Mouse (Mus musculus) adrenal gland, postnatal 14 days (tissue): ENCODE results near the gene Haghl. TPM values are rescaled to one million over a fixed set of nuclear protein-coding genes. Genes with fewer than 3 reads are reported as not detected.
"Not testable (repeated sequence)": the region's sequence is repeated elsewhere in the genome, so short reads cannot be mapped to it uniquely, and the experiment has no call there.

Source experiments
- DNase-seq: peaks from one replicate; pipeline ENCODE4 v3.0.0; 2021; ENCODE audit warnings: mixed read lengths
- total RNA-seq: library from RNA; stranded (reverse); gene quantifications from 2 replicates; pipeline ENCODE4 v1.2.3, GENCODE M21; 2021

Gene Haghl
- total RNA-seq, 1 experiment from 2014 or later, result 21.8 TPM

DNA sequence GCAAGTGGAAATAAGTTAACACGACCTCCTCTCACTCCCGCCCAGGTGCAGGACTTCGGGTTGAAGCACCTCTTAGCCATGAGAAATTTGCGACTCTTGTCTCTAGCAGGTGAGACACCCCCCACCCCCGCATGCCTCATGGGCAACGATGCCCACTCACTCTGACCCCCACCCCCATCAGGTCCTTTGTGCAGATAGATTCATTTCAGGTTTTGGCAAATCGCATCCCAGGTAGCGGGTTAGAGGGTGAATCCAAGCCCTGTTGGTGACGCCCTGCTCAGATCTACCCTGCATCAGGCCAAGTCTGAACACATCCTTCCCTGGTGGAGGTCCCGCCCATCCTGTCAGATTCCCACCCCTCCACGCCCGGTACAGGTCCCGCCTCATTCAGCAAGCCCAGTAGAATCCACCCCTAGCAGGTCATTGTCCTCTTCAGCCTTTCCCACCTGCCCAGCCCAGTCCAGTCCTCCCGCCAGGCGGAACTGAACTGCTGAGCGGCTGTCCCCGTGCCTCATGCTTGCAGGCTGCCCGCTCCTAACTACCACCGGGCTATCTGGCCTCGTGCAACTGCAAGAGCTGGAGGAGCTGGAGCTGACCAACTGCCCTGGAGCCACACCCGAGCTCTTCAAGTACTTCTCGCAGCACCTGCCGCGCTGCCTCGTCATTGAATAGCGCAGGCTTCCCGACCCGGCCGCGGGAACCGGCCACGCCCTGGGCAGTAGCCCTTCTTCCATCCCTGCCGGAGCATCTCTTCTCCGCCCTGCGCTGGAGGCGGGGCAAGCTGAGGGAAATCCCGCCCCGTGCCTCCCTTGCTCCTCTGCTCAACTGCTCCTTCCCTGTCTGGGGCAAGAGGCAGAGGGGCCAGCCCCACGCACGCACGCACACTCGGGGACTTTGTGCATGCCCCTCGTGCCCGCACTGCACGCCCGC lies 33.6 kb upstream of the Haghl start:
- DNase-seq, result no peak

DNA sequence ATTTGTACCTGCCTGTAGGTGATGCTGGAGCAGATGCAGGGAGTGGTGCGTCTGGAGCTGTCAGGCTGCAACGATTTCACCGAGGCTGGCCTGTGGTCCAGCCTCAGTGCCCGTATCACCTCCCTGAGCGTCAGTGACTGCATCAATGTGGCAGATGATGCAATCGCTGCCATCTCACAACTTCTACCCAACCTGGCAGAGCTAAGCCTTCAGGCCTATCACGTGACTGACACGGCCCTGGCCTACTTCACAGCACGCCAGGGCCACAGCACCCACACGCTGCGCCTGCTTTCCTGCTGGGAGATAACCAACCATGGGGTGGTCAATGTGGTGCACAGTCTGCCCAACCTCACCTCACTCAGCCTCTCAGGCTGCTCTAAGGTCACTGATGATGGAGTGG lies 32.2 kb upstream of the Haghl start:
- peak; percentile 56 for DNase-seq

GRCm38 (mm10) chr17:25813471-25813870 lies 28.0 kb upstream of the Haghl start:
- DNase-seq, result peak; percentile 95

DNA sequence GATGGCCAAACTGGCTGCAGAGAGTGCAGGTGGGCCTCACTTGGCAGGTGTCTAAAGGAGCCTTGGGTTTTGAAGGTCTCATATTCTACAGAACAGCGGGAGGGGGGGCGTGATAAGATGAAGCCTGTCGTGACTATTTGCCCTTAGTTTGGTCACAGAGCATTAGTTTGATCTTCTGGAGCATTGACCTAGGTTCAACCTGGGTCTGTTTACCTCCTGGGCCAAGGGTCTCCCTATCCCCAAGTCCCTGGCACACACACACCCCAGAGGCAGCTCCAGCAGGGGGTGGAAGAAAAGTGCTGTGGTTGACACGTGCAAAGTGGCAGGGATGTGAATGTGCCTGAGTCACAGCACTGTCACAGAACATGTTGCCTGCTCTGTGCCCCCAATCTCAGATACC lies 25.4 kb upstream of the Haghl start:
- no peak for DNase-seq

DNA sequence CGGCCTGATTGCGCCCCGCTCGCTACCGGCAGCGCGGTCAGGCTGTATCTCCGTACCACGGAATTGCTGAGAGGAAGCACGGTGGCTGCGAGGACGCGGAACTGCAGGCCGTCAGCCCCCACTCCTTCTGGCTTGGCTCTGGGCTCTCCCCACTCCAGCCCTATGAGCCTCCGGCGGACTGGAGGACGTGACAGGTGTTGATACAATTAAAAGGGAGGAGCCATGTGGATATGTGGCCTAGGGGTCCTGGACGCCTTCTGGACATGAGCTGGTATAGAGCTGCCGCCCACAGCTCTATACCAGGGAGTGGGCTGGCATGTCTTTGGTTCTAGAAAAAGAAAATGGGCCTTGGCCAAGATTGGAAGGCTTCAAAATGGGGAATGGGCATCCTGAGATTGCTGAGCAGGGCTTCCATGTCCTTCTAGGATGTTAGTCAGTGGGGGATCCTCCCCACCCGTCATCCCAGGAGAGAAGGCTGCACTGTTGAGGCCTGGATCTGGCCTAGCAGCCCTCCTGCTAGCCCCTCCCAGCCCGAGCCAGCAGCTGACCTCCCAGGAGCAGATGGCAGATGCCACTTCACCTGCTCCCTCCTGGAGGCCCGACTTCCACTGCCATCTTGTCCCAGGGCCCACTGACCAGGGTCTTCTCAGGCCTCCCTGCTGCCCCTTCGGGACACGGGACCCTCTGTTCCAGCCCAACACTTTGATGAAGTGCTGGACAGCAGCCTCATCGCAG lies 24.3 kb upstream of the Haghl start:
- no peak for DNase-seq

- DNase-seq, result peak; percentile 92
Measured at GRCm38 (mm10) chr17:25808789-25809605, 23.5 kb upstream of the Haghl start, which contains the start of gene Fbxl16. Gene Fbxl16 (plus strand): TSS chr17:25809085.

GRCm38 (mm10) chr17:25808028-25808427 lies 22.6 kb upstream of the Haghl start:
- DNase-seq, result no peak

DNA sequence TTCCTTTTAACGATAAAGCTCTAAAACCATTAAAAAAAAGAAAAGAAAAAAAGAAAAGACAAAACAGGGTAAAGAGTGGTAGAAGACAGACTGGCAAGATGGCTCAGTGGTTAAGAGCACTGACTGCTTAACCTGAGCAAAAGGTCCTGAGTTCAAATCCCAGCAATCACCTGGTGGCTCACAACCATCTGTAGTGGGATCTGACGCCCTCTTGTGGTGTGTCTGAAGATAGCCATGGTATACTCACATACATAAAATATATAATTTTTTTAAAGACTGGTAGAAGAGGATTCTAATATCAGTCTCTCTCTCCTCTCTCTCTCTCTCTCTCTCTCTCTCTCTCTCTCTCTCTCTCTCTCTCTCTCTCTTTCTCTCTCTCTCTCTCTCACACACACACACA lies 22.0 kb upstream of the Haghl start:
- DNase-seq, result not testable (repeated sequence)

- DNase-seq, result peak; percentile 67
Measured at GRCm38 (mm10) chr17:25806507-25806906, 21.0 kb upstream of the Haghl start.

GRCm38 (mm10) chr17:25802825-25803517 lies 17.5 kb upstream of the Haghl start:
- peak; percentile 92 for DNase-seq

DNA sequence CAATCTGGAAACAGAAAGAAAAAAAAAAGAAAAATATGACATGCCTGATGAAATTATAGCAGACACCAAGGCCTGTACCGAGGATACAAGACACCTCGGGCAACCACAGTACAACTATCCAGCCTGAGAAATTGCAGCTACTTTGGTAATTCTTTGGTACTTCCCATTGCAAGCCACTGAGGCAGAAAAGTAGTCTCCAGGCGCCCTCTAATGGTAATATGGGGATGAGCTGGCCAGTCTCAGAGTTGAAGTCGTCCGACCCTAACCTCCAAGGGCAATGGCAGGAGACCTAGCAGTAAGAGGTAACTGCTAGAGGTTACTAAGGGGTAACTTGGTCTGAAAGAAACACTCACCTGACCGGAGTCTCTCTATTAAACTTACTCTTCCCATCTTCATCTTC lies 15.6 kb upstream of the Haghl start:
- peak; percentile 76 for DNase-seq

DNA sequence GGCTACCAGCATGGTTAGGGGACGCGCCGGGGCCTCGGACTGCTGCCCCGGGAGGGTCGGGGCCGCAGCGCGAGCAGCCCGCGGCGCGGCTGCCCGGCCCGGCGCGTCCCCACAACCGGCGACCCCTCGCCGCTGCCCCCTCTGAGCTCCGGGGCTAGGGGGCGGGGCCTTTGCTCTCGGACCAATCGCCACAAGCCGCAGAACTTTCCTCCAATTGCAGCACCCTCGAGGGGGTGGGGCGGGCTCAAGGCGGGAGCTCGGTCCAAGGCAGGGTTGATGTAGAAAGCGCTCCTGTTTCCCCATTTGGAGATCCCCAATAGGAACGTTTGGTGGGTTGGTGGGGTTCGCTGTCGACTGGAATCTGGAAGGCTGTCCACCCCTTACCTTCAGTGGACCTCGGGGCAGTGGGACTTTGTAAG lies 11.5 kb upstream of the Haghl start, which contains the start of gene Metrn:
Gene Metrn (minus strand): TSS at position 186 of the 419 bp plus-strand sequence.
- DNase-seq, result peak; percentile 95

DNA sequence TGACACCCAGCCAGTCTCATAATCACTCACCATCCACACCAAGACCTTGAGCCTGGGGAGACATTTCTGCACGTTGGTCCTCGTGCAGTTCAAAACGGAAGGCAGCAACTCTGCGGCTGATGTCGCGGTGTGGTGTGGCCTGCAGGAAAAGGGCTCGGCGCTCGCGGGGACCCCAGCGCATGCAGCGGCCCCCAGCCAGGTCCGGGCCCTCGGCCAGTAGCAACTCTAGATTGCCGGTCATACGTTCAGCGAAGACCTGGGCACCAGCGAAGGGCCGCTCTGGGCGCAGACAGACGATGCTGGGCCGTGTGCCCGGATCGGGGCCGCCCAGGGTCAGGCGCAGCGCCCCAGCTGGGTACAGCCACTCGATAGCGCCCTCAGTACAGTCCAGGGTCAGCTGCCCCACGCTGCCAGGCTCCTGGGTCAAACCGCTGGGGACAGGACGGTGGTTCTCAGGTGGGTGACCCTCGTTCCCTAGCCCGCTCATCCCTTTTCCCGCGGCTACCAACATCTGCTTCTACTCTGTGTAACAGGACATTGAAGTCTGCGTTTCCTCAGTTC lies 10.8 kb upstream of the Haghl start:
- peak; percentile 51 for DNase-seq

- DNase-seq, result peak; percentile 70
Measured at GRCm38 (mm10) chr17:25795609-25796092, 10.2 kb upstream of the Haghl start, which contains the start of gene AC134908.4. Gene AC134908.4 (minus strand): TSS chr17:25795659.

DNA sequence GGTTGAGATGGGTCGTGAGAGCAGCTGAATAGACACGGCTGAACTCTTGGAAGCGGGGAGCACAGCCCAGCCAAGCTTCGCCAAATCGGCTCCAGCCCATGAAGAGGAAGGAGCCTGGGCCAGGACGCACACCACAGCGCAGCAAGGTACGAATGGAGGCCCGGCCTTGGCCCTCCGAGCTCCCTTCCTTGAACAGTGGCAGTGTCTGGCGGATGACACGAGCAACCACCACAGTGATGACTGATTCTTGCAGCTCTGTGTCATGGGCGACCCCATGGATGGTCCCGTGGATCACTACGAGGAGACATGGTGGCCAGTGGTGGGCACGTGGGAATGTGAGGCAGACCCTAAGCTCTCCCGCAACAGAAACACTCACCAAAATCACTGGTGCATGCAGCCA lies 9.5 kb upstream of the Haghl start:
- no peak for DNase-seq

DNA sequence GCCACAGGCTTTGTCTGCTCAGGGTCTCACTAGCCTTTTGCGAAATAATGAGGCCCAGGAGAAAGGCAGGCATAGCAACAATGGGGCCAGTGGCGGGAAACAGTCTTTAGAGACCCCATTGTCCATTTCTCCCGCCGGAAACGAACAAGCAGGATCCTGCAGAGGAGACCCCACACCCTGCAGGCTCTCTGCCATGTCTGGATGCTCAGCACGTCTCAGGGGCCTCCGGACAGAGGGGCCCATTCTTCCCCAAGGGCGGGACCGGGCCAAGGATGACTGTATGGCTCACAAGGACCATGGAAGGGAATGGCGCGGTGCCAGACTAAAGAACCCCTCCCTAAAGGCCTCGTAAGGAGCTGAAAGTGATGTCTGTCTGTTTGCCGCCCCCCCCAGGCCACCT lies 8.7 kb upstream of the Haghl start:
- no peak for DNase-seq

GRCm38 (mm10) chr17:25792615-25793014 lies 7.1 kb upstream of the Haghl start, which contains the start of gene Fam173a:
Gene Fam173a (minus strand): TSS chr17:25792901.
- peak; percentile 91 for DNase-seq

- peak; percentile 93 for DNase-seq
Measured at GRCm38 (mm10) chr17:25791843-25792527, 6.5 kb upstream of the Haghl start.

DNA sequence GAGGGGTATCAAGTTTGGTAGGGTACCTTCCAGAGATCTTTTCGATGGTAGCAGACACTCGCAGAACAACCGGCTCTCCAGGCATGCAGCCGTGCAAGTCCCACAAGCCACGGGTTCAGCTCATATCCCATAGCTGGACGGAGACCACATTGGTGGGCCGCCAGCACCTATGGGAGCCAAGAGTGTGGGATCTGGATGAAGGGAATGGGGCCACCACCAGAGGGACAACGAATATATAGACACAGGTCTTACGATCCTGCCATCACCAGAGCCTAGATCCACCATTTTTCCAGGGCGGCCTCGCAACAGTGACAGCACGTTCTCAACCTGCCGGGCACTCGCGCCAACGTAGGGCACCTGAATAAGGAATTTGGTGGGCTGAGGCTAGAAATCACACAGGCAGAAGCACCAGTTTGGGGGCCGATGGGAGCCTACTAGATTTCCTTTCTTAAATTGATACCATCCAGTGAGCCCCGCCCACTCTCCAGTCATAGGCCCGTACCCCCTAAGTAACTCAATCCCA lies 5.9 kb upstream of the Haghl start:
- DNase-seq, result no peak
